Mouse (Mus musculus) limb, embryonic 11.5 days (tissue): Measurements from ENCODE around the gene Junb. TPM values are rescaled to one million over a fixed set of nuclear protein-coding genes. Genes with fewer than 3 reads are reported as not detected.

ENCODE experiments used
- ATAC-seq: fragments of 200-750 bp; cut with Nextera tagmentation; 2 replicates; pipeline ENCODE4 v1.8.0; 2017; ENCODE audit warnings: low read depth; ENCODE audit not compliant: insufficient number of reproducible peaks, low FRiP score, low TSS enrichment
- DNase-seq: peaks from one replicate; pipeline ENCODE4 v3.0.0-alpha.2; 2015; ENCODE audit warnings: low spot score
- H3K27ac ChIP-seq: fragments of 300-500 bp; sonication (generic); replicated peaks from 2 replicates; pipeline ENCODE4 v1.5.1; 2014; ENCODE audit warnings: low read depth, mild to moderate bottlenecking, low read length
- H3K27me3 ChIP-seq: fragments of 300-500 bp; sonication (generic); 2 replicates; pipeline ENCODE4 v1.6.1; 2014; ENCODE audit warnings: mild to moderate bottlenecking, low read length, mixed read lengths; ENCODE audit not compliant: control insufficient read depth, insufficient read depth
- H3K36me3 ChIP-seq: fragments of 300-500 bp; sonication (generic); 2 replicates; pipeline ENCODE4 v1.6.1; 2014; ENCODE audit warnings: mild to moderate bottlenecking, low read length, moderate library complexity, mixed read lengths; ENCODE audit not compliant: control insufficient read depth, insufficient read depth
- H3K4me1 ChIP-seq: fragments of 300-500 bp; sonication (generic); 2 replicates; pipeline ENCODE4 v1.6.1; 2014; ENCODE audit warnings: low read length, mixed read lengths; ENCODE audit not compliant: control insufficient read depth, insufficient read depth
- H3K4me2 ChIP-seq: fragments of 300-500 bp; sonication (generic); 2 replicates; pipeline ENCODE4 v1.6.1; 2014; ENCODE audit warnings: low read depth, mild to moderate bottlenecking, moderate library complexity; ENCODE audit not compliant: severe bottlenecking
- H3K4me3 ChIP-seq: fragments of 300-500 bp; sonication (generic); 2 replicates; pipeline ENCODE4 v1.5.1; 2014; ENCODE audit warnings: low read depth, low read length
- H3K9ac ChIP-seq: fragments of 300-500 bp; sonication (generic); 2 replicates; pipeline ENCODE4 v1.6.1; 2014; ENCODE audit warnings: mild to moderate bottlenecking, low read length
- H3K9me3 ChIP-seq: fragments of 300-500 bp; sonication (generic); 2 replicates; pipeline ENCODE4 v1.6.1; 2016; ENCODE audit warnings: low read length; ENCODE audit not compliant: control insufficient read depth
- WGBS: fragments of 180-500 bp; shearing (Covaris S2); extraction: QIAGEN DNeasy Blood & Tissue Kit; methylation state at CpG from one replicate; pipeline ENCODE4 v1.1.7; 2014; 5-methylcytosine and 5-hydroxymethylcytosine counted together
- polyA plus RNA-seq: library from polyadenylated mRNA; unstranded; fragments of >200 nt; fragmentation: Nextera tagmentation; extraction: Ambion mirVana; gene quantifications from 2 replicates; pipeline ENCODE4 v1.2.1, GENCODE M21; 2014

The Junb gene
- polyA plus RNA-seq, 1 experiment from 2014 or later, result 7.2 TPM

- Histone ChIP-seq H3K4me2 (peak overlapping the region; percentile 72), H3K9me3 (no peaks in the 10 kb centered on the region), H3K27ac (no peak overlapping the region), H3K36me3 (no peaks in the 10 kb centered on the region), H3K4me1 (peaks cover 9% of the 10 kb centered on the region), H3K27me3 (peaks cover 49% of the 10 kb centered on the region), H3K9ac (no peak overlapping the region), H3K4me3 (peak overlapping the region; percentile 37)
- peak; percentile 51; the same call in 1 of the 2 replicates for ATAC-seq
- WGBS, result under 1% methylated on average over 48 of the region's 67 CpGs
- peak; percentile 61 for DNase-seq
These were observed 32.6 kb downstream of the Junb start for GRCm38 (mm10) chr8:84945633-84946527.

GRCm38 (mm10) chr8:84945235-84945632 lies 33.3 kb downstream of the Junb start:
- peaks cover 9% of the 10 kb centered on the region for H3K4me1 ChIP-seq
- 0 out of 2 replicates have a peak, but pooled peaks have one; percentile 20 for ATAC-seq
- no peak overlapping the region for H3K9ac ChIP-seq
- no peaks in the 10 kb centered on the region for H3K9me3 ChIP-seq
- no peak for DNase-seq
- no peak overlapping the region for H3K4me3 ChIP-seq
- 4% methylated on average over 11 of the region's 11 CpGs for WGBS
- H3K36me3 ChIP-seq, result no peaks in the 10 kb centered on the region
- no peak overlapping the region for H3K27ac ChIP-seq
- H3K27me3 ChIP-seq, result peaks cover 43% of the 10 kb centered on the region
- peak overlapping the region; percentile 72; the same call in 1 of the 2 replicates for H3K4me2 ChIP-seq

GRCm38 (mm10) chr8:84944478-84945160 lies 33.9 kb downstream of the Junb start:
- Histone ChIP-seq H3K36me3 (no peaks in the 10 kb centered on the region), H3K4me1 (peaks cover 9% of the 10 kb centered on the region), H3K27ac (no peak overlapping the region), H3K9me3 (no peaks in the 10 kb centered on the region), H3K9ac (no peak overlapping the region), H3K4me3 (no peak overlapping the region), H3K4me2 (no peak overlapping the region), H3K27me3 (peaks cover 40% of the 10 kb centered on the region)
- DNase-seq (peak; percentile 62), ATAC-seq (0 out of 2 replicates have a peak, but pooled peaks have one; percentile 48)
- WGBS, result 3% methylated on average over 26 of the region's 26 CpGs

- Histone ChIP-seq H3K4me2 (no peak overlapping the region), H3K36me3 (no peaks in the 10 kb centered on the region), H3K27me3 (peaks cover 40% of the 10 kb centered on the region), H3K9me3 (no peaks in the 10 kb centered on the region), H3K27ac (no peak overlapping the region), H3K4me1 (peaks cover 9% of the 10 kb centered on the region), H3K4me3 (no peak overlapping the region), H3K9ac (no peak overlapping the region)
- ATAC-seq (no peak), DNase-seq (no peak)
- 18% methylated on average over 4 of the region's 4 CpGs for WGBS
These were observed 34.8 kb downstream of the Junb start for GRCm38 (mm10) chr8:84943699-84944098.

GRCm38 (mm10) chr8:84937620-84938485 lies 40.7 kb downstream of the Junb start:
- H3K4me1 ChIP-seq, result peaks cover 16% of the 10 kb centered on the region
- no peak overlapping the region; the same call in 1 of the 2 replicates for H3K4me2 ChIP-seq
- no peaks in the 10 kb centered on the region for H3K36me3 ChIP-seq
- H3K9ac ChIP-seq, result no peak overlapping the region
- no peak overlapping the region for H3K27ac ChIP-seq
- ATAC-seq (no peak), DNase-seq (no peak)
- no peaks in the 10 kb centered on the region; the same call in 1 of the 2 replicates for H3K9me3 ChIP-seq
- H3K27me3 ChIP-seq, result peaks cover 39% of the 10 kb centered on the region
- H3K4me3 ChIP-seq, result no peak overlapping the region
- WGBS, result 64% methylated on average over 13 of the region's 13 CpGs

GRCm38 (mm10) chr8:84936962-84937546 lies 41.5 kb downstream of the Junb start, which contains the start of gene Mast1:
Gene Mast1, minus strand, starts transcription at chr8:84937359.
- Histone ChIP-seq H3K9ac (peak within 1 kb of the TSS; percentile 40; the same call in 1 of the 2 replicates), H3K4me3 (peak within 1 kb of the TSS; percentile 40), H3K27me3 (peaks cover 41% of the 10 kb centered on the region), H3K9me3 (no peaks in the 10 kb centered on the region; the same call in 1 of the 2 replicates), H3K27ac (no peak within 1 kb of the TSS), H3K36me3 (no peaks in the 10 kb centered on the region), H3K4me2 (peak within 1 kb of the TSS; percentile 69), H3K4me1 (peaks cover 16% of the 10 kb centered on the region)
- peak; percentile 73 for DNase-seq
- under 1% methylated on average over 50 of the region's 50 CpGs for WGBS
- peak; percentile 27; the same call in 1 of the 2 replicates for ATAC-seq

GRCm38 (mm10) chr8:84936041-84936961 lies 42.2 kb downstream of the Junb start:
- Histone ChIP-seq H3K4me1 (peaks cover 16% of the 10 kb centered on the region), H3K27ac (no peak overlapping the region), H3K9ac (no peak overlapping the region), H3K36me3 (no peaks in the 10 kb centered on the region), H3K9me3 (no peaks in the 10 kb centered on the region; the same call in 1 of the 2 replicates), H3K27me3 (peaks cover 41% of the 10 kb centered on the region), H3K4me2 (peak overlapping the region; percentile 69), H3K4me3 (peak overlapping the region; percentile 40)
- WGBS, result 30% methylated on average over 23 of the region's 23 CpGs
- 0 out of 2 replicates have a peak, but pooled peaks have one; percentile 42 for ATAC-seq
- DNase-seq, result no peak
